Mouse (Mus musculus) heart, postnatal 0 days (tissue): ENCODE measurements around the gene Cacna2d4. TPM values are rescaled to one million over a fixed set of nuclear protein-coding genes. Genes with fewer than 3 reads are reported as not detected.

Source experiments
- ATAC-seq: fragments of 200-750 bp; cut with Nextera tagmentation; 2 replicates; pipeline ENCODE4 v1.8.0; 2017; ENCODE audit warnings: low read depth, moderate number of reproducible peaks, moderate library complexity; ENCODE audit not compliant: insufficient read depth
- DNase-seq: peaks from one replicate; pipeline ENCODE4 v3.0.0-alpha.2; 2016; ENCODE audit warnings: low spot score
- H3K27ac ChIP-seq: fragments of 300-500 bp; sonication (generic); 2 replicates; pipeline ENCODE4 v1.5.1; 2014; ENCODE audit warnings: low read depth, mild to moderate bottlenecking
- H3K27me3 ChIP-seq: fragments of 300-500 bp; sonication (generic); 2 replicates; pipeline ENCODE4 v1.6.1; 2014; ENCODE audit warnings: low read length, mixed read lengths; ENCODE audit not compliant: control insufficient read depth, insufficient read depth
- H3K36me3 ChIP-seq: fragments of 300-500 bp; sonication (generic); replicated peaks from 2 replicates; pipeline ENCODE4 v1.6.1; 2014; ENCODE audit warnings: low read length, mixed read lengths; ENCODE audit not compliant: control insufficient read depth, insufficient read depth
- H3K4me1 ChIP-seq: fragments of 300-500 bp; sonication (generic); 2 replicates; pipeline ENCODE4 v1.6.1; 2014; ENCODE audit warnings: antibody characterized with exemption; ENCODE audit not compliant: control insufficient read depth, insufficient read depth
- H3K4me2 ChIP-seq: fragments of 300-500 bp; sonication (generic); 2 replicates; pipeline ENCODE4 v1.6.1; 2014; ENCODE audit warnings: low read depth, mild to moderate bottlenecking, low read length, moderate library complexity
- H3K4me3 ChIP-seq: fragments of 300-500 bp; sonication (generic); 2 replicates; pipeline ENCODE4 v1.5.1; 2014; ENCODE audit warnings: low read depth, low read length
- H3K9ac ChIP-seq: fragments of 300-500 bp; sonication (generic); replicated peaks from 2 replicates; pipeline ENCODE4 v1.6.1; 2014; ENCODE audit warnings: low read depth, low read length, mixed read lengths
- H3K9me3 ChIP-seq: fragments of 300-500 bp; sonication (generic); replicated peaks from 2 replicates; pipeline ENCODE4 v1.6.1; 2016; ENCODE audit warnings: low read length; ENCODE audit not compliant: control insufficient read depth
- CTCF ChIP-seq: IDR thresholded peaks from 2 replicates; pipeline ENCODE4 v1.5.1; 2016; ENCODE audit warnings: antibody characterized with exemption, control low read depth, low read depth
- EP300 ChIP-seq: IDR thresholded peaks from 2 replicates; pipeline ENCODE4 v1.6.1; 2016; ENCODE audit warnings: antibody characterized with exemption, low read depth
- WGBS: fragments of 180-500 bp; shearing (Covaris S2); extraction: QIAGEN DNeasy Blood & Tissue Kit; methylation state at CpG from one replicate; pipeline ENCODE4 v1.1.7; 2014; 5-methylcytosine and 5-hydroxymethylcytosine counted together
- polyA plus RNA-seq: library from polyadenylated mRNA; unstranded; fragments of >200 nt; fragmentation: Nextera tagmentation; extraction: Ambion mirVana; gene quantifications from 2 replicates; pipeline ENCODE4 v1.2.1, GENCODE M21; 2015
- total RNA-seq: library from RNA; depleted of rRNA; stranded (reverse); fragments of >200 nt; gene quantifications from 2 replicates; pipeline ENCODE4 v1.2.3, GENCODE M21; 2014; ENCODE audit warnings: low replicate concordance

Cacna2d4 gene
- total and polyA plus RNA-seq, 2 experiments from 2014 or later: not detected

DNA sequence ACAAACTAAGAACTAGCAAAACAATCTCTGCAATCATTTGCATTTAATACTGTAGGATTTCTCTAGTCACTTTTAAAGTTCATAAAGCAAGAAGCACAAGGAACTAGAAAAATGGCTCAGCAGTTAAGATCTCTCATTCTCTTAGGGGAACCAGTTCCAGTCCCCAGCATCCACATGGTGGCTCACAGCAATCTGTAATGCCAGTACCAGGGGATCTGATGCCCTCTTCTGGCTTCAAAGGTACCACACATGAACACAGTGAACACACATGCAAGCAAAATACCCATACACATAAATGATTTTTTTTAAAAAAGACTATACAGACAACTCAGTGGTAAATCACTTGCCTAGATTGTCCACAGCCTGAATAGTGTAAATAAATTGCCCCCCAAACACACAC lies 135.3 kb downstream of the Cacna2d4 start:
- peaks cover 11% of the 10 kb centered on the region; the same call in 1 of the 2 replicates for H3K36me3 ChIP-seq
- no peak for TF ChIP-seq EP300
- no peak; the same call in 1 of the 2 replicates for TF ChIP-seq CTCF
- no peaks in the 10 kb centered on the region for H3K4me1 ChIP-seq
- ATAC-seq (no peak), DNase-seq (no peak)
- no peak overlapping the region for H3K4me3 ChIP-seq
- no peak overlapping the region for H3K9ac ChIP-seq
- H3K9me3 ChIP-seq: no peaks in the 10 kb centered on the region
- no peak overlapping the region for H3K27ac ChIP-seq
- H3K27me3 ChIP-seq: no peaks in the 10 kb centered on the region
- H3K4me2 ChIP-seq: no peak overlapping the region

DNA sequence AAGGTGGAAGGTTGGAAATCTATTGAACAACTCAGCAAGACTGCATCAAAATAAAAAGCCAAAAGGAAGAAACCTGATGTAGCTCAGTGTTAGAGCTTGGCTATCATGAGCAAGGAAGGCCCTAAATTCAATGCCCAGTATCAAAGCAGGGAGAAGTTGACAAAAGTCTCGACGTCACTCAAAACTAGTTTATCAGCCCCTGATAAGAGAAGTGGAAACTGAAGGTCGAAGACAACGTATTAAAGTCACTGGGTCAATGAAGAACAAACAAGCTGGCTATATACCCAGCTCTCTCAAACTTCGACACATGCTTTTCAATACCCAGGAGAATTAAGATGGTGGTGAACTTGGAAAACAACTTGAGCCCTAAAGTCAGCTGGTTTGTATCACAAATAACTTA lies 135.9 kb downstream of the Cacna2d4 start:
- Histone ChIP-seq H3K4me1 (no peaks in the 10 kb centered on the region), H3K27ac (no peak overlapping the region), H3K9me3 (no peaks in the 10 kb centered on the region), H3K4me2 (no peak overlapping the region), H3K4me3 (no peak overlapping the region), H3K27me3 (no peaks in the 10 kb centered on the region), H3K9ac (no peak overlapping the region), H3K36me3 (peaks cover 11% of the 10 kb centered on the region; the same call in 1 of the 2 replicates)
- WGBS: 23% methylated on average over 5 of the region's 5 CpGs
- TF ChIP-seq EP300: no peak
- no peak for TF ChIP-seq CTCF
- DNase-seq: no peak
- no peak for ATAC-seq

DNA sequence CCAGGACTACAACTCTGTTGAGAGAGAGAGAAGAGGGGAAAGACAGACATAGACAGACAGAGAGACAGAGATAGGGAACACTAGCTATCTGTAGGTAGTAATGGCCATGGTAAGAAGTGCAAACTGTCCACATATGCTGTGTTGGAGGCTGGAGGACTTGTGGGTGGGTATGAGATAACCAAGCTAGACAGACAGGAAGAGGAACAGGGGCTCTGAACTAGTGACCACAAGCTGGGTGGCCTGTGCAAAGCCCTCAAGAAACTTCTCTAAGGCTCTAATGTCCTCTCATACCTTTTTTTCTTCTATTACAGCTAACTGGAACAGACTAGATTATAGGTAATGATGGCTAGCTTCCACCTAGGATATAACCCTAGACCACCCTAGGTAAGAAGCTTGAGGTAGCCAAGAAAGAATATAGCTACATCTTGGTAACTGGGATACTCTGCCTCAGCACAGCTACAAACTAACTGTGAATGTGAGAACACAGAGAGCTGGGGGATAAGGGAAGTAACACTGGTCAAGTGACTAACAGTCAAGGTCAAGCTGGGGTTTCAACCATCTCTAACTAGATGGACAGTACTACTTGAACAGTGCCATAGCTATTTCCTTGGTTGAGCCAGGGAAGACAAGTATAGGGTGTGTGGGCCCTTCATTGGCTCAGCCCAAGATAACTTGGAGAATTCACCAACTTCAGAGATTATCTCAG lies 136.8 kb downstream of the Cacna2d4 start:
- H3K4me2 ChIP-seq: no peak overlapping the region
- peaks cover 11% of the 10 kb centered on the region; the same call in 1 of the 2 replicates for H3K36me3 ChIP-seq
- H3K9ac ChIP-seq: no peak overlapping the region
- H3K27ac ChIP-seq: no peak overlapping the region
- H3K4me3 ChIP-seq: no peak overlapping the region
- H3K4me1 ChIP-seq: peaks cover 8% of the 10 kb centered on the region
- TF ChIP-seq EP300: no peak
- TF ChIP-seq CTCF: no peak
- no peaks in the 10 kb centered on the region for H3K27me3 ChIP-seq
- DNase-seq: no peak
- no peak for ATAC-seq
- no peaks in the 10 kb centered on the region for H3K9me3 ChIP-seq

DNA sequence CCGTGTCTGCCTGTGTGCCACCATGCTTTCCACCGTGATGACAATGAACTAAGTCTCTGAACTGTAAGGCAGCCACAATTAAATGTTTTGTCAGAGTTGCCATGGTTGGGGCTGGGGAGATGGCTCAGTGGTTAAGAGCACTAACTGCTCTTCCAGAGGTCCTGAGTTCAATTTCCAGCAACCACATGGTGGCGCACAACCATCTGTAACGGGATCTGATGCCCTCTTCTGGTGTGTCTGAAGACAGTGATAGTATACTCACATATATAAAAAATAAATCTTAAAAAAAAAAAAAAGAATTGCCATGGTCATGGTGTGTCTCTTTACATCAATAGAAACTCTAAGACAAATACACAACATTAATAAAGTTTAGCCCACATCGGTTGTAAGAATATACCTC lies 138.7 kb downstream of the Cacna2d4 start:
- WGBS: 70% methylated on average over 5 of the region's 5 CpGs
- H3K9ac ChIP-seq: no peak overlapping the region
- DNase-seq (no peak), ATAC-seq (no peak)
- H3K4me1 ChIP-seq: peaks cover 11% of the 10 kb centered on the region
- H3K4me3 ChIP-seq: no peak overlapping the region
- no peaks in the 10 kb centered on the region for H3K9me3 ChIP-seq
- no peaks in the 10 kb centered on the region for H3K36me3 ChIP-seq
- H3K4me2 ChIP-seq: no peak overlapping the region
- H3K27ac ChIP-seq: no peak overlapping the region
- H3K27me3 ChIP-seq: no peaks in the 10 kb centered on the region
- TF ChIP-seq EP300: no peak
- no peak for TF ChIP-seq CTCF

DNA sequence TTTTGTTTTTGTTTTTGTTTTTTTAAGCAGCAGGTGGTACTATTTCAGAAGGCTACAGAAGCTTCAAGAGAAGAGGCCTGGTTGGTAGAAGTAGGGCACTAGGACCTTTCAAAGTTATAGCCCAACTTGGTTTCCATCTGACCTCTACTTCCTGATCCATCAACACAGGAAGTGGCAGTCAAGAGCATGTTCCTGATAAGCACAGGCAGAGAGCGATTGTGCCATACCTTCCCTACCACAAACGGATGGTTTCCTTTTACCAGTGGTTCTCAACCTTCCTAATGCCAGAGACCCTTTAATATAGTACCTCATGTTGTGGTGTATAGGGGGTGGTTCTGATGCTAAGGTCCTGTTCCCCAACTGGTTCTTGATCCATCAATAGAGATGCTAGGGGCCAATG lies 141.3 kb downstream of the Cacna2d4 start:
- H3K36me3 ChIP-seq: no peaks in the 10 kb centered on the region
- H3K9ac ChIP-seq: no peak overlapping the region
- H3K27ac ChIP-seq: peak overlapping the region; percentile 22; the same call in 1 of the 2 replicates
- ATAC-seq (0 out of 2 replicates have a peak, but pooled peaks have one; percentile 33), DNase-seq (no peak)
- peaks cover 11% of the 10 kb centered on the region for H3K4me1 ChIP-seq
- no peaks in the 10 kb centered on the region for H3K27me3 ChIP-seq
- TF ChIP-seq EP300: no peak
- 0% methylated on average over 2 of the region's 2 CpGs for WGBS
- no peak overlapping the region for H3K4me3 ChIP-seq
- no peaks in the 10 kb centered on the region for H3K9me3 ChIP-seq
- no peak overlapping the region for H3K4me2 ChIP-seq

DNA sequence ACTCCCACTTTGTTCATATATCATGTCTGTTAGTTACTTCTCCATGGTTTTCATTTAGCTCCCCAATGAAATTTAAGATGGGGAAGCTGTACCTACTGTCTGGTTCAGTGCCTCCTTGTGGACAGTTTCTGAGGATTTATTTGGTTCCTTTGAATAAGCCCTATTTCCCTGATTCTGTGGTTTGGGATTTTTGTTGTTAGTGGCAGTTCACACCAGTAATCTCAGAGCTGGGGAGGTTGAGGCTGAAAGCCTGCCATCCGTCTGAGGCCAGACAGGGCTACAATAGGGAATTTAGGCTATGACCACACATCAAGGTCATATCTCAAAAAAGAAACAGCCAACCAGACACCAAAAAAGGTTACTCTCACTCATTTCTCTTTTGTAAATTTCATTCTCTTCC lies 142.3 kb downstream of the Cacna2d4 start:
- DNase-seq (no peak), ATAC-seq (no peak)
- Histone ChIP-seq H3K27me3 (no peaks in the 10 kb centered on the region), H3K36me3 (no peaks in the 10 kb centered on the region), H3K4me1 (peaks cover 11% of the 10 kb centered on the region), H3K9ac (no peak overlapping the region), H3K4me2 (no peak overlapping the region), H3K27ac (no peak overlapping the region), H3K4me3 (no peak overlapping the region), H3K9me3 (no peaks in the 10 kb centered on the region)
- WGBS: 81% methylated on average over 1 of the region's 1 CpGs
- TF ChIP-seq EP300 (no peak), CTCF (no peak)
